Mouse (Mus musculus) adrenal gland, adult 2 months (tissue): ENCODE data around the gene Gm7980. TPM values are rescaled to one million over a fixed set of nuclear protein-coding genes. Genes with fewer than 3 reads are reported as not detected.
"Not testable (repeated sequence)": the region's sequence is repeated elsewhere in the genome, so short reads cannot be mapped to it uniquely, and the experiment has no call there.

ENCODE experiments used
- DNase-seq: peaks from one replicate; pipeline ENCODE4 v3.0.0; 2021
- long read RNA-seq: library from polyadenylated mRNA; stranded (forward); transcript quantifications from one replicate; pipeline ENCODE4 v2.0.0, GENCODE M21; 2021
- polyA plus RNA-seq: library from polyadenylated mRNA; depleted of rRNA; stranded (reverse); fragments of >200 nt; gene quantifications from 2 replicates; pipeline ENCODE4 v1.2.3, GENCODE M21; 2012; rRNA removed
- total RNA-seq, 2 experiments: library from RNA; stranded (reverse); gene quantifications; 2 replicates each; pipeline ENCODE4 v1.2.3; 2021

The Gm7980 gene
- total RNA-seq (not detected), polyA plus RNA-seq (not detected in 2 replicates)
- long read RNA-seq, result 0 reads

DNA sequence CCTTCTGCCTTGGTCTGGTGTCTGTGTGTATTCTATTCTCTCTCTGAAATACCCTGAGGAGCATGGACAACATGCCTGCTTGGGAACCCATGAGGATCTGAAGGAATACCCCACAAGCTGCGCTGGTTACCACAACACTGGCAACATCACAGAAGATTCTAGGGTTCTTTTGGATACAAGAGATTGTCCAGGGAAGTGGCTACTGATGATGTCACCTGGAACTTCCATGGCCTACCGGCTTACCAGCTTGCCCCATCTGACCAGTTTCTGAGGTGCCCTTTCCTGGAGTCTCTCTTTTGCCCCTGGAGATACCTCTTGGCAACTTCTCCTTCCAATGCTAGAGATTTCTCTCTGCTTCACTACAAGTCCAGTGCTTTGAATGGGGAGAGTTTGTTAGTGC, at the start of gene Gm7980:
Gene Gm7980 (minus strand): TSS at position 101 of the 400 bp plus-strand sequence.
- DNase-seq, result not testable (repeated sequence)

DNA sequence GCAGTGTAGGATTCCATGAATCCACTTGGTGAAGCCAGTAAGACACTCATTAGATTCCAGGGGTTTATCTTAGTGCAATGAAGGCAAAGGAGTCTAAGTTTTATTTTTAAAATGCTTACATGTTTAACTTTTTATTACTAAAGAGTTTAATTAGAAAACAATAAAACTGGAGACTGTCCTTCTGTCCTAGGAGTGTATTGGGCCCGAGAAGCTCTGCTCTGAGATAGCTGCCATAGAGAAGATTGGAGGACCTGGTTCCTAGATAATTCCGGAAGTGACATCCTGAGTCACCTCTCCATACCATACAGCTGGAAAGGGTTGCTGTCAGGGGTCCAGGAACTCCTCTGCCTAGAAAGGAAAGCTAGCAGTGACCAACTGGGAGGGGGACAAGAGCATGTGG, 36.6 kb upstream of the Gm7980 start, which contains the start of gene 1700024B05Rik:
Gene 1700024B05Rik (plus strand): TSS at position 301 of the 400 bp plus-strand sequence.
- DNase-seq, result not testable (repeated sequence)

DNA sequence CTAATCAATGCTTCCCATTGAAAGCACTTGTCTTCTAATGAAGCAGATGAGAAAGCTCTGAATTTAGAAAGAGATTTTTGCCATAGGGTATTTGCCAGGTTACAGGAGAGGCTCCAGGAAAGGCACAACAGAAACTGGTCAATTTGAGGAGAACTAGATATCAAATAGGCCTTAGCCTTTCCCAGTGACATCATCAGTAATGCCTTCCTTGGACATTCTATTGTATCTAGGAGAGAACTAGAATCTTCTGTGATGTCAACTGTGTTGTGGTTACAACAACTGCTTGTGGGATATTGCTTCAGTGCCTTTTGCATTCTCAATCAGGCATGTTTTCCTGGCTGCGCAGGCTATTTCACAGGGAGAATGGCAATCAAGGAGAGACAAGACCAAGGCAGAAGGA, 17.6 kb upstream of the Gm7980 start, which contains the start of gene 1700049E17Rik1:
Gene 1700049E17Rik1 (plus strand): TSS at position 301 of the 400 bp plus-strand sequence.
- DNase-seq, result not testable (repeated sequence)

Other genes starting within 250 kb of the Gm7980 start
- not detected for gene Gm8068, start 205.4 kb downstream of the Gm7980 start, total RNA-seq
- gene Gm8068, start 205.4 kb downstream of the Gm7980 start, polyA plus RNA-seq, result not detected in 2 replicates
- gene Gm7929, start 156.7 kb downstream of the Gm7980 start, total RNA-seq, result not detected
- not detected in 2 replicates for gene Gm7929, start 156.7 kb downstream of the Gm7980 start, polyA plus RNA-seq
- not detected for gene Gm47189, start 134.8 kb downstream of the Gm7980 start, total RNA-seq
- not detected in 2 replicates for gene Gm47189, start 134.8 kb downstream of the Gm7980 start, polyA plus RNA-seq
- gene 1700049E17Rik1, start 17.7 kb upstream of the Gm7980 start, total RNA-seq, result not detected
- gene 1700049E17Rik1, start 17.7 kb upstream of the Gm7980 start, polyA plus RNA-seq, result not detected in 2 replicates
- not detected for gene 1700024B05Rik, start 36.7 kb upstream of the Gm7980 start, total RNA-seq
- not detected in 2 replicates for gene 1700024B05Rik, start 36.7 kb upstream of the Gm7980 start, polyA plus RNA-seq
- gene Gm6401, start 60.6 kb upstream of the Gm7980 start, total RNA-seq, result not detected
- gene Gm6401, start 60.6 kb upstream of the Gm7980 start, polyA plus RNA-seq, result not detected in 2 replicates
- not detected for gene Gm3543, start 76.0 kb upstream of the Gm7980 start, total RNA-seq
- gene Gm3543, start 76.0 kb upstream of the Gm7980 start, polyA plus RNA-seq, result not detected in 2 replicates
- gene Gm7951, start 210.1 kb upstream of the Gm7980 start, total RNA-seq, result not detected
- gene Gm7951, start 210.1 kb upstream of the Gm7980 start, polyA plus RNA-seq, result not detected in 2 replicates